Mouse (Mus musculus): ENCODE results near the gene Rps10.
A peak's percentile ranks its signal among the peaks of the same experiment; 100 is the strongest.

Gene Rps10

GRCm38 (mm10) chr17:27636132-27637020 lies at the start of gene Rps10:
Gene Rps10 (minus strand): TSS chr17:27636669.
- peak in 1 of 2 experiments; percentile 30 for DNase-seq

- DNase-seq = peak in 1 of 2 experiments; percentile 27
Observed at GRCm38 (mm10) chr17:27685550-27685913, 49.1 kb upstream of the Rps10 start.

- peak; percentile 74 to 84 for DNase-seq
Observed at GRCm38 (mm10) chr17:27684886-27685549, 48.5 kb upstream of the Rps10 start.

GRCm38 (mm10) chr17:27678924-27679813 lies 42.7 kb upstream of the Rps10 start:
- peak; percentile 22 to 51 for DNase-seq

GRCm38 (mm10) chr17:27677756-27678155 lies 41.3 kb upstream of the Rps10 start:
- DNase-seq = no peak

- DNase-seq = no peak
Observed at GRCm38 (mm10) chr17:27676270-27676669, 39.8 kb upstream of the Rps10 start.

- DNase-seq = peak; percentile 20 to 28
Observed at GRCm38 (mm10) chr17:27675453-27675852, 39.0 kb upstream of the Rps10 start.

GRCm38 (mm10) chr17:27673945-27674344 lies 37.5 kb upstream of the Rps10 start:
- DNase-seq = no peak

- no peak for DNase-seq
Observed at GRCm38 (mm10) chr17:27671720-27672119, 35.3 kb upstream of the Rps10 start.

- no peak for DNase-seq
Observed at GRCm38 (mm10) chr17:27658767-27659166, 22.3 kb upstream of the Rps10 start.

GRCm38 (mm10) chr17:27657123-27657522 lies 20.7 kb upstream of the Rps10 start:
- DNase-seq = no peak

GRCm38 (mm10) chr17:27656414-27656813 lies 19.9 kb upstream of the Rps10 start:
- DNase-seq = no peak

GRCm38 (mm10) chr17:27656011-27656399 lies 19.5 kb upstream of the Rps10 start:
- DNase-seq = peak; percentile 25 to 29

GRCm38 (mm10) chr17:27655089-27656010 lies 18.9 kb upstream of the Rps10 start, which contains the start of gene Pacsin1:
Gene Pacsin1 (plus strand): TSS chr17:27655509.
- DNase-seq = peak; percentile 54 to 69

- no peak for DNase-seq
Observed at GRCm38 (mm10) chr17:27653253-27653959, 16.9 kb upstream of the Rps10 start.

- no peak for DNase-seq
Observed at GRCm38 (mm10) chr17:27652046-27652790, 15.7 kb upstream of the Rps10 start.

- DNase-seq = peak in 1 of 2 experiments; percentile 49
Observed at GRCm38 (mm10) chr17:27650586-27650985, 14.1 kb upstream of the Rps10 start.

GRCm38 (mm10) chr17:27650160-27650559 lies 13.7 kb upstream of the Rps10 start:
- DNase-seq = peak; percentile 48 to 69

GRCm38 (mm10) chr17:27645807-27646206 lies 9.3 kb upstream of the Rps10 start:
- no peak for DNase-seq

GRCm38 (mm10) chr17:27644572-27644971 lies 8.1 kb upstream of the Rps10 start:
- DNase-seq = no peak

Measured in kidney, postnatal 4 days (tissue).